Mouse (Mus musculus): ENCODE measurements around the gene Dus3l.

DNA sequence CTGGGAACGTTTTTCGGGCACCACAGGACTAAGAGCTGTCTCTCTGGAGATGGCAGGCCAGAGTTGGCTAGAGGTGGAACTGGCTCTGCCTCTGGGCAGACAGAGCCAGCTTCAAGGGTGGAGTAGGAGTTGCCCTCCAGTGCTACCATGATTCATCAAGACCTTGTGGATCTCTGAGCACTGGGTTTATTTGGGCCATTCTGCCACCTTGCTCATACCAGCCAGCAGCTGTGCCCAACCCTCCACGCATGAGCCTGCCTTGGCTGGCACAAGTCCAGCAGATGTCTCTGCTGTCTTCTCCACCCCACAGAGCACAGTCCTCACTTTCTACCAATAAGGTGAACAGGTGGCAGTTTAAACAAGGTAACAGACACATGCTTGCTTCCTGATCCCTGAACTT, 24.3 kb downstream of the Dus3l start:
- TF ChIP-seq POLR2A (IDR thresholded peaks at IDR 0.05; ENCODE audit: control insufficient read depth, extremely low read depth, insufficient read depth, low read length, poor library complexity) (no peak), CTCF (IDR thresholded peaks at IDR 0.05; ENCODE audit: borderline replicate concordance, control insufficient read depth, extremely low read depth, insufficient read depth, low read length, poor library complexity) (no peak)
